Mouse (Mus musculus) thymus, postnatal 25 days (tissue): ENCODE data around the gene Tns3.

Experiments
- DNase-seq: peaks from one replicate; pipeline ENCODE4 v3.0.0; 2022

Gene Tns3

DNA sequence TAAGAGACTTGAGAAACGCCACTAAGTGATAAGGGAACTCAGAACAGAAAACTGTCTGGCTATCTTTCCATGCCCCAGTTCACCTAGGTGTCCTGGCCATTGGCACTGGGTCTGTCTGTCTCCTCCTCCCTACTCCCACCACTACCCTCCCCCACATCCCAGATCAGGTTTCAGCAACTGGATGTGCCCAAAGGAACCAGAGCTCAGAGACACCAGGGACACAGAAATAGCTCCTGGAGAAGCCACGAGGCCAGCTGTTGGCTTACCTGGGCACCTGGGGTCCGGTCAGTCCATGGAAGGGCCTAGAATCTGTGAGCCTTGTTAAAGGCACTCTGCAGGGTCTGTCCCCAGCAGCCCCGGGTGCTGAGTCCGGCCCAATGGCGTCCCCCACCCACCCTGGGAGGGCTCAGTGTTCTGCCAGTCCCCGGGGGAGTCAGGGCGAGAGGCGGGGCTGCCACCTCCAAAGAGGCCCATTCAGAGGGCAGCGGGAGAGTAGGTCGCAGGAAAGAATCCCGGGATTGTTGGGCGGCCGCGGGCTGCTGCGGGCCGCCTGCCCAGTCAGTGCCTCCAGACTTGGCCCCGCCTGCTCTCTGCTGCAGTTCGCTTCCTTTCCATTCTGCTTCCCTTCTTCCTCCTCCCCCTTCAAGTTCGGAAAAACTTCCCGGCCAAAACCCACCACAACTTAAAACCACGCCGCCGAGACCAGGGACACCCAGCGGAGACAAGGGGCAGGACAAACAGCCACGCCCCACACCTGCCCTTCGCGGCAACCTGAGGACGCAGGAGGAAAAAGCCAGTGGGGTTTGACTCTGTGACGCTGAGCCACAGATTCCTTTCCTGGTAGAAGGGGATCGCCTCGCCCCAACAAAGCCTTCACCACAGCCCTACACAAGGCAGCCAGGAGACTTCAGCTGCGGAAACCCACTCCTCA, 195.9 kb downstream of the Tns3 start:
- peak; percentile 21 for DNase-seq

DNA sequence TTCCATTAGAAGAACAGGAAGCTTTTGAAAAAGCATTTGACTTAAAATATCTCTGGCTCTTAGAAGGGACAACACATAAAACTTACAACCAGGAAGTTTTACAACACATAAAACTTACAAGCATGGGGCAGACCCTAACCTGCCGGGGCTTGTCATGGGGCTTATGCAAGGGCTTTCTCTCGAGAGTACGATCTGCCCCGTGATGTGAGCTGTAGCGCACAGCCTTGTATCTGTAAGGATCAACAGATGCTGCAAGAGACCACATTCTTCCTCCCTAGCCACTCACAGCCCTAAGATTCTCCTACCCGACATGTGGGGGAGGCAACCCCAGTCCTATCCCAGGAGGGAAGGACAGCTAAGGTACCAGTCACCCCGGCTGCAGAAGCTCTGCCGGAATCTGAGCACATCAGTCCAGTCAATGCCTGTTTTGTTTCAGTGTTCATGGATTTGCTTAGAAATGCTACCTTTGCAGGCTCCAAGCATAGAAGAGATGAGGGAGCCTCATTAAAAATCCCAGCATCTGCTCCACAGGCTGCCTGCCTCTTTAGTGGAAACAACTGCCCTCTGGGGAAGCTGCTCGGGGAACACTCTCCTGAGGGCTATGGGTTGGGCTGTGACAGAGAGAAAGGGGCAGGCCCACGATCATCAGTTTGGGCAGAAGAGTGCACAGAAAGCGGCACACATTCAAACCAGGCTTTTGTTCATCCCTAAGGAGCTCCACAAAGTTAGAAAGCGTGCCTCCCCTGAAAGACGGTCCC, 196.8 kb downstream of the Tns3 start:
- no peak for DNase-seq

DNA sequence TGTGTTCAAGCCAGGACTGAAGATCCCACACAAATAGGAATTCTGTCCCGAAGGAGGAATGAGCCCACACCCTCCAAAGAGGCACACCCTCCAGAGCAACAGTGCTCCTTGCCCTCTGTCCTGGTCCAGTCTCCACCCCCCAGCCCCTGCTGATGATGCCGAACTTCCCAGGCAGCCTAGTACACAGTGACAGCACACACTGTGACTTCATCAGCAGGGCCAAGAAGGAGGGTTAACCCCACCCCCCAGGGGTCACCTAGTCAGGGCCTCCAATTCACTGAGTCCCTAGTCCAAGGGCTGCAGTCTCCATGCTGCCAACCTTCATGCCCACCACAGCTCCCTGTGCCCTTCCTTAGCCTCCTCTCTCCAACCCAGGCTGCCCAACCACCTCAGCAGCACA, 200.5 kb downstream of the Tns3 start:
- no peak for DNase-seq

DNA sequence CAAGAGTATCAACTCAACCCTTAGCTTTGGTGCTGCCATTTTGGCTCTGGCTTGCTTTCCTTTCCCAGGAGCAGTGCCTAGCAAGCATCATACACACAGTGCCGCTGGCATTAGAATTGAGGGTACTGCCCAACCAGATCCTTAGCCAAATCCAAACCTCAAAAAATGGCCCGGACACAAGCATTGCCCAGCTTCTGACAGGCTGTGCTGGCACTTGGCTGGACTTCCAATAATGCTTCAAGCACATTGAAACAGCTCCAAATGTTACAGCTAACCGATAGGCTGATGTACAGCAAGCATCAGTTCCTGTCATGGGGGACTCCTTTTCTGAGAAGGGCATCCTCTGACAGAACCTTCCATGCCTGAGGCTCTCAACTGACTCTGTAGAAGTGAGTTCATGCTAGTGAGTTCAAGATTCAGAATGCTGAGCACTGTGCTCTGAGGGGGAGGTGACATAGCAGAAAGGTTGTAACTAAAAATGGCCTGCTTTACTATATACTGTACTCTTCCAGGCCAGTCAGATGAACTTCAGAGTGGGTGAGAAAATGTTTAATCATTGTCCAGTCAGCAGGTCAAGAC, 201.4 kb downstream of the Tns3 start:
- DNase-seq = no peak

DNA sequence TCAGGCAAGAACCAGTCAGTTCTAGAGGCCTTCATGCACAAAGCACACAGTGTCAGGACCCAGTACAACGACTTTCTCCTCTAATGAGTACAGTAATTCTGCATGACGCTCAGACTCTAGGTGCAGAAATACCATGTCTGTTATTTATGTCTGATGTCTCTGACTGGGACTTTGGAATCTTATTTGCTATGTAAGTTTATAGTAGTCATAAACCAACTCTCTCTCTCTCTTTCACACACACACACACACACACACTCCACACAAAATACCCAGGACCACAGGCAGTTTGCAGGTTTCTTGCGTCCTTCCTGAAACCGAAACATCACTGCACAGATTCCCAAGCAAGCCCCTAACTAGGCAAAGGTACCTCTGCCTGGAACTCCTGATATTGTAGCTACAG, 203.5 kb downstream of the Tns3 start:
- no peak for DNase-seq

DNA sequence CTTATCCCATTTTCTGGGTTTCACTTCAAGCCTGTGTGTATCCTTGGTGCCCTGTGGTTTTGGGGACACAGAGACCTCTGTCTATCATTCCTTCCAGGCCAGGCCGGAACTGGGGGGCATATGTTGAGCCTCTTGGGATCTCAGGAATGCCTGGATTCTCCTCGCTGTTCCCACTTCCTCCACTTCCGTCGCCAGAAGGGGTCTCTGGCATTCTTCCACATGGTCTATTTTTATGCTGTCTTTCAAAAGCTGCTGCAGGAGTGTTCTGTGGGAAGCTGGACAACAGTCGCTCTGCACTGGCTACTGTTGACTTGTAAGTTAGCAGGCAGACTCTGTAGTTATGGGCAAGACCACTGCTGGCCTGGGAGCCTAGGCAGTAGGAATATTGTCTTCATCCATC, 206.4 kb downstream of the Tns3 start:
- no peak for DNase-seq

DNA sequence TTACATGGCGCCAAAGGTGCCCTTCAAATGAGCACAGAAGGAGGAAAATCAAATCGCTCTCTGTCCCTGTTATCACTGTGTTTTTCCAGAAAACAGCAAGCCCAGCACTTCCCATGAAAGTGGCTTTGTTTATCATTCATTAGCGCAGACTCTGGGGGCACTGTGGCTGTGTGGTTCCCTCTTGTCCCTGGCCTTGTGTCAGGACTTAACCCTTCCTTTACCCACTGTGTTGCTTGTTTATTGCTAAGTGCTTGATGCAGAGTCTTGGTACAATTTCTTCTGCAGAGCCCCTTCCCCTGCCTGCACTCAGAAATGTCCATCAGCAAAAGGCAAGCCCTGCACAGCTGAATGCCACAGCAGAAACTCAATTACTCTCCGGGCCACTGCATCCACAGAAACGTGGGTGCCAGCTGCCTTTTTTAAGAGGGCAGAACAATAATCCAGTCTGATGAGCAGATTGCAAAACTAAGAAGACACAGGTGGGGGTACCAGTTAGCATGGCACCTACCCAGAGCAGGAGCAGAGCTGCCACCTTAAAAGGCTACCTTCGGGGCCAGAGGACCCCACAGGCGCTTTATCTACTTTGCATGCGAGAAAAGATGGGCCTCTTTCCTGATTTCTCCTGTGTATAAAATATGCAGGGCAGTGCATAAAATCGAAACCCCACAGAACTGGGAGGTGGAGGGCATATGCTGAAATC, 207.6 kb downstream of the Tns3 start:
- DNase-seq = no peak

DNA sequence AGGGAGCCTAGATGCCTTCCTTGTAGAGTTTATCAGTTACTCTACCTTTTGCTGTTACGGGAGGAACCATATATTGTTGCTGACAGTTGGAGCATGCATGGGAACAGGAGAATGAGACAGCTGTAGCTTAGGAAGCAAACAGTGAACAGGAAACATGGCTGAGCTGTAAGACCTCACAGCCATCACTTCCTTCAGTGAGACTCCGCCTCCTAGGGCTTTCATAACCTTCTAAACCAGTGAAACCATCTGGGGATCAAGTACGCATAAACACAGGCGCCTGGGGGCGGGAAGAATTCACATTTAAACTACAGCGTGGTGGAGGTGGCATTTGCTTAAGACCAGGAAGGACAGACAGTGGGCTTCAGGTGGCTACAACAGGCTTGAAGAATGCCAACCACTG, 208.7 kb downstream of the Tns3 start:
- DNase-seq = no peak

DNA sequence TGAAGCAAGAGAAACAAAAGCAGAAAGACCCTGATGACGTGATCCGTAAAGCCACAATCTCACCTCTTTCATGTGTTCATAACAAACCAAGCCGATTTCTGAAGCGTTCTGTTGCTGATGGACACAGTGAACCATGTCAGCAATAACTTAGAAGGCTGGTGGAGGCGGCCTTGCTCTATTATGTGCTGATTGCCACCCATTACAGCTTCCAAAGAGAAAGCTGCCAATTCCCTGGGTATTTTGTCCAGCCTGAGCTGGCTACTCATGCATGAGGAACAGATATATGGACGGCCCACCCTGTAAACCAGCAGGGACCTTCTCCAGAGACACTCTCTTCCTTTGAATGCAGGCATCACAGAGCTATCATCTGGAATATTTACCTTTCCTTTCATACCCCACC, 211.1 kb downstream of the Tns3 start:
- no peak for DNase-seq

DNA sequence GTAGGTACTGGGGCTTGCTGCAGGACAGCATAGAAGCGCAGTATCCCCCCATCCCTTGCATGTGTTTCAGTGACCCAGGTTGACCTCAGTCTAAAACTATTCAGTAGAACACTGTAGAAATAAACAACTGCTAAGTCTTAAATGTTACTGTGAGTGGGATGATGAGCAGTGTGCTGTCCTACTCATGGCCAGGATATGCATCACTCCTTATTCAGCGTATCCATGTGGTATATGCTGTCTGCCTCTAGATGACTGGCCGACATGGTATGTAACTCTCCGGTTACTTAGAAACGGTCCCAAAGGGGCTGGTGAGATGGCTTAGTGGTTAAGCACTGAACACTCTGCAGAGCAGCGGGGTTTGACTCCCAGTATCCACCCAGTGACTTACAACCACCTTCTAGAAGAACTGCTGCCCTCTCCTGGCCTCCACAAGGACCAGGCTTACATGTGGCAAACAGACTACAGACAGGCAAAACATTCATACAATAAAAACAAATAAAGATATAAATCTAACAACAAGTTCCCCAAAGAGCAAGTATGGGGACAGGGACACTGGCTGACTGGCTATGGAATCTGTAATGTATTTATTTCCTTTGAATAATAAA, 212.6 kb downstream of the Tns3 start:
- no peak for DNase-seq

DNA sequence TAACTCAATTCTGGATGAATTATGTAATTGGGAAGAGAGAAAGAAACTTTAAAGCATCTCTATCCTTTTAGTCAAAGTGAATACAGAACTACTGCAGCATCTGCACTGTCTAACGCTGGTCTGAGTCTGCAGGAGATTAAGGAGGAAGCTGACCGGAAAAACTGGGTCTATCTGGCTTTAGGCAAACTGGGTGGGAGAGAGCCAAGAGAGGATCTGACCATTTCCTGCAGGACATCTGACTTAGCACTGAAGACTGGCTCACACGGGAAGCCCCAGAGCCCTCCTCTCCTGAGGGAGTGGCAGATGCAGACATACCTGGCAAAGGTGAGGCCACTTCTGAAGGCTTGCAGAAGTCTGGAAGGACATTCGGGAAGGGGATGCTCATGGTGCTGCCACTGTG, 213.8 kb downstream of the Tns3 start:
- DNase-seq = no peak

DNA sequence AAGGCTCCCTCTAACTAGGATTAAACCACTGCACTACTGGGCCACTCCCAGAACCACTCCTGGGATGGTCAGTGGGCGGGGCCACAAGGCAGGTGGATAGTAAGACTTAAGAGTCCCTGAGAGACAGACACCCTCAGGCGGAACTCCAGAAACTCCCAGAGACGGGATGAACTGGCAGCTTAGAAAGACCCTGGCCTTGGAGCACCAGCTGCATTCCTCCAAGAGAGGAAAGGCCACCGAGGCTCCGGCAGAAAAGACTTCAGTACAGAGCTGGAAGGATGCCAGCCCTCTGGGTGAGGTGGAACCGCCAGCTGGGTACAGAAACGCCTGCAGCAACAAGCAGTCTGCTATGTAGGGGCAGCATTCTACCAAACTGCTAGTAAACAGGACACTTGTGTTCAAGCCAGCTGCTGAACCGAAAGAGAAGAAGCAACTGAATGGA, 218.4 kb downstream of the Tns3 start:
- peak; percentile 30 for DNase-seq

DNA sequence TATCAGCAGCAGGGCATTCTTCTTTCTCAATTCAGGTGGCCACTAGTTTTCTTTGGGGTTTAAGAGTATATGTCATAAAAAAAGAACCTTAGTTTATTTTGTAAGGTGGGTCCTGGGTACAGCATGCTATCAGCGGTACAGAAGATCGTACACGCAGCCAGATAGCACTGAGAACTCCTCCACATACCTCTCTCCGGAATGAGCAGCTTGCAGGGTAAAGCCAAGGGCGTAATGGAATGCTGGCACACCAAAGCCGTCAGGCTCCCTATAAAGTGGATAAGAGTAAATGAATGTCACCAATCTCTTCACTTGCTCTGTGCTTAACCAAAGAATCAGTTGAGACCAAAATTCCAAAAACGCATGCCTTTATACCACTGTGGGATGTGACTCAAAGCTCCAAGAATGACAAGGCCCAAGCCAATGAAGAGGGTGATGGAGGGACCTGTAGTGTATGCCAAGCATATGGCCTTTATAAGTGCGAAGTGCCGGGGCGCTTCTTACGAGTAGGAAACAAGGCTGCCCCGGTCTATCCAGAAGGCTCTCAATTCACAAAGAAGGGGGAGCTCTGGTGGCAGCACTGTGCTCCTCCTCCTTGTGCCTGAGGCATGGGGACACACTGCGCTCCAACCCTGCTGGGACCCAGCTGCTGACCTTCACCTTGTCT, 219.4 kb downstream of the Tns3 start:
- no peak for DNase-seq

DNA sequence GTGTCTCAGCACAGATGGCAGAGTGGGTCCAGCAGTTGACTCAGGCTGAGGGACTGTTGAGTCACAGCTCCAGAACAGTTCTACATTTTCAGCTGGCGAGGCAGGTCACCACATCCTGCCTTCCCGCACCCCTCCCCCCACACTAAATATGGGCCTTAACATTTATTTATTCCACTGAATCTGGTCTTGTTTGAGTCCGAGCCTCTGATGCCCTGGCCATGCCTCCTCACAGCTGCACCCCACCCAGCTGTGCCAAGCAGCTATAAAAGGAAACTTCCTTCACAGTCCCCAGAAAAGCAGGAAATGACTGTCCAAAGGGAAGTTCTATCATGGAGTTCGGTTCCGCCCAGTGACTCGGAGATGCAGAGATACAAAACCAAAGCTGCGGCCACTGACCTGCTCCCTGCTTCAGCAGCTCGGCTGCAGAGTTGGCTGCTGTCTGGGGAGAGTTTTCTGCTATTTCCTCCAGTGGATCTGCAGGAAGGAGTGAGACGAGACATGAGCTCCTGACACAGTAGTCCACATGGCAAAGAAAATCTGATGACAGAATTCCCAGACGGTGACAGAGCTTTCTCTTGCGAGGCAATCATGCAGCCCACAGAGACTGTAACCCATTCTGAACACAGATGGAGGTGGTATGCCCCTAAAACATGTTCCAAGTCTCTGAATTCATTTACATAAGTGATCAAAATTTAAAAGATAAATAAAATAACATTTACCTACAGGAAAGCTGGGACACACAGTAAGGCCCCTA, 220.6 kb downstream of the Tns3 start:
- peak; percentile 9 for DNase-seq

DNA sequence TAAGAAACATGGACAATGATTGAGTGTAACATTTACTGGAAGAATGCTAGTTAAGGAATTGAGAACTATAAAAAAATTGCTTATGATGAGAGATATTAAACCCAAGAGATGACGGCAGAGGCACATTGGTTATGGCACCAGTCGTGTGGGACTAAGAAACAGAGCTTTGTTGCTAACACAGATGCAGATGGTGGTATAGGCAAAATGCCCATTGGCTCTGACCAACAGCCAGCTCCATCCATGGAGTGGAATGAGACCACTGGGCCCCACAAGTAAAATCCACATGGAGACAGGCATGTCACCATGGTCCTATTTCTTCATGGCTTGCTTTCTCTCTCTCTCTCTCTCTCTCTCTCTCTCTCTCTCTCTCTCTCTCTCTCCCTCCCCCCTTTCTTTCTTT, 223.6 kb downstream of the Tns3 start:
- DNase-seq = no peak

DNA sequence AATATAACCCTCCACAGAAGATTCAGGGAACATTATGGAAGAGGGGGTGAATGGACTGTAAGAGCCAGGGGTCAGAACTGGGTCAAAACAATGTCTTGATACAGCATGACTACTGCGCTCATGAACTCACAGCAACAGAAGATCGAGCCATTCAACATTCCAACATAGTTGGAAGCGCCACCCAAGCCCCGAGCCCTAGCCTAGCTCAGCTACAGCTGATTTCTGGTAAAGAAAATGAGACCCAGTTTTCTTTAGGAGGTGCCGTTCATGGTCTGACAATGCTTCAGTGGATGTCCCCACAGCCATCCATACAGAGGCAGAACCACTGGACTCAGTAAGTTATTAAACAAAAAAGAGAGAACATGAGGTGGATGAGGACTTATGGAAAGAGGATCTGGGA, 224.1 kb downstream of the Tns3 start:
- no peak for DNase-seq

DNA sequence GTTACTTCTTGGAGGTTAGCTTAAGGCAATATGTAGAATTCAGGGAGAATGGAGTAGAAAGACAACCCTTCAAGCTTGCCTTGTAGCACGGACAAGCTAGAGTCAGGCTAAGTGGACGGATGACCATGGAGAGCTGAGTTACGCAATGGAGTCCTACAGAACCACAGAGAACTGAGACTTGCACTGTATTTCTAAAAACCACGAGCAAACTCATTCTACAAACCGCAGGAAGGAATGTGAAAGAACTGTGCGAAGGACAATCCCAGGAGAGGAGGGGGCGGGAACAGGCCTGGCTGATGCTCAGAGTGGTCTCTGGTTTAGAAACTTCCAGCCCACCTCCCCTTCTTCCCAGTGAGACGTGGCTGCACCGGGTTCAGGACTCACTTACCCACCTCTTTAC, 225.3 kb downstream of the Tns3 start:
- DNase-seq = no peak

DNA sequence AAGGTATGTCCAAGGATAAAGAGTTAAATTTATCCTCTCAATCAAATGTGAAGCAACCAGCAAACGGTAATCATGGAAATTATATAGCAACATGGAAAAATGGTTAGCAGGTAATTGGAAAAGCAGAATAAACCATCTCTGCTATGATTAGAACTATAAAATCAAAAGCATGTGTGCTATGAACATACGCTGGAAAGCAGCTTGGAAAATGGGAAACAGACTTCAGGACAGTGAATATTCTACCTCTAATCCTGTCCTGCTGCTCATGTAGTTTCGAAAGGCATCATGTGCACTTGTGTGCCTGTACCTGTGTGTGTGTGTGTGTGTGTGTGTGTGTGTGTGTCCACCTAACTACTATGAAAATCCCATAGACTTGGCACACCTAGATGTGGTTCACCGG, 226.1 kb downstream of the Tns3 start:
- DNase-seq = no peak

DNA sequence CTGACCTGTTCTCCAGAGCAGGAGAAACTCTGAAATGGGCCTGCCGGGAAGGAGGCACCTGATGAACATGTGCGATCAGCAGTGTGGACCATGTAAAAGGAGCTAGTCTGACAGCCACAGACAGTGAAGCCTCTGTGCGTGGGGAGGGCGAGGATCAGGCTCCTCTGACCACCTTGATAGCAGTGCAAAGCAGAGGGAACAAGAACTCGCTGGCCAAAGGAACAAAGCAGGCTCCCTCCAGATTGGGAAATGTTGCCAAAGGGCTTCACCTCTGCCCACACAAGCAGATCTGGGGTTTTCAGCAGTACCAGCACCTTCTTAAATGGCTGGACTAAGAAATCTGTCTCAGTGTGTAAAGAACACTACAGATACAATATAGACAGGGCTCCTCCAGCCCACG, 229.2 kb downstream of the Tns3 start:
- no peak for DNase-seq

DNA sequence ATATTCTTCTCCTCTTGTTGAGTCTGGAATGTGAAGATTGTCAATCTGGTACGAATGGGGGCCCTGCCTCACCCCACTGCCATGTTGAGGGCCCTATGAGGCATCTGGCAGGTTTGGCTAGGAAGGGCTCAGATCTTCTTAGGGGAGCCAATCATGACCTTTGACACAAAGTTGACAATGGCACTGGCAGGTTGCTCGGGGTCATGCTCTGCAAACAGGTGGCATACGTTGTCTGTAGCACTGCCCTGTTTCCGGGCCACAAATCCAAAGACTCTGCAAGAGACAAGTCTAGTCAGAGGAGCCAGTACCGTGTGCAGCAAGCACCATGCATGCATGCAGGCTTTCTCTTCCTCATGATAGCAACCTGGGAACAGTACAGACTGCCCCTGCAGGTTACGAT, 230.0 kb downstream of the Tns3 start:
- DNase-seq = no peak

DNA sequence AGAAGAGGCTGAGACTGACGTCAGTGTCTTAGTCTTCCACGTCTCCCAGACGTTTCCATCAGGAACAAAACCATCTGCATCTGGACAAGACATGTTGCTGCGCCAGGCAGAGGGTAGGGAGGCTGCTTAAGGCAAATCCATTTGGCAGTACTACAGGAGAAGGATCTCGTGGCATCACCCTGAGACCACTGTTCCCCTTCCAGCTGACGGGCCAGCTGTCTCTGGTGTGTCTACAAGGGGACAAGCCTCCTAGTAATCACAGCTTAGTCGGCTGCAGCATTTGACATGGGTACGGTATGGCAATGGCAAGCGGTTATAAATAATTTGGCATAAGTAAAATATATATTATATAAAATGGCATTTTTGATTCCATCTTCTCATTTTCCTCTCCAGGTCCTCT, 230.9 kb downstream of the Tns3 start:
- DNase-seq = no peak

DNA sequence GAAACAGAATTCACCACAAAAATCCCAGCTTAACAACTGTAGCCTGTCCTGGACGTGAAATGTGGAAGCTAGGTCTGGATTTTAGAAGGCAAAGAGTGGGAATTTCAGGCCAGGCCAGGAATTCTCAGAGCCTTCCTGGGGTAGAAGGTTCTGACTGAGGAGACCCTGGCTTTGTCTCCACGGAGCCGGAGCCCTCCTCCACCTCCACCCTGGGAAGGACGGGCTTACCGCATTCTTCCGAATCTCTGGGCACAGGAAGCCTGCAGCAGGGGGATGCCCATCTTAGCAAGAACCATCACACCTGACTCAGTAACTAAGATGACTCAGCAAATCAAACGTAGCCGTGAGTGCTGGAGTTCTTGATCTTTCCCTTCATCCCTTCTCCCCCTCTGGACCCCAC, 231.4 kb downstream of the Tns3 start:
- no peak for DNase-seq
